Mouse (Mus musculus): ENCODE measurements around the gene Mycbpap. TPM values are rescaled to one million over a fixed set of nuclear protein-coding genes. Genes with fewer than 3 reads are reported as not detected.
A peak's percentile ranks its signal among the peaks of the same experiment; 100 is the strongest.

The Mycbpap gene
- polyA plus RNA-seq (2016; fragmentation: Nextera tagmentation; extraction: Ambion mirVana) = 2.9 and 4.9 TPM in 2 replicates

GRCm38 (mm10) chr11:94521219-94521843 is at the start of gene Mycbpap:
TSS of gene Mycbpap (minus strand) at chr11:94521742.
- Histone ChIP-seq H3K4me1 (peaks cover 10% of the 10 kb centered on the region), H3K9ac (replicated peaks) (peak within 1 kb of the TSS; percentile 68), H3K27ac (replicated peaks) (no peak within 1 kb of the TSS), H3K27me3 (0 out of 2 replicates have a peak, but pooled peaks cover 4% of the 10 kb centered on the region), H3K4me3 (peak within 1 kb of the TSS; percentile 57), H3K4me2 (replicated peaks) (peak within 1 kb of the TSS; percentile 82), H3K9me3 (no peaks in the 10 kb centered on the region), H3K36me3 (no peaks in the 10 kb centered on the region)
- WGBS = 1% methylated on average over 42 of the region's 42 CpGs
- ATAC-seq (ENCODE audit: low FRiP score, low read depth) = peak; percentile 76

GRCm38 (mm10) chr11:94570612-94571011 is 49.1 kb upstream of the Mycbpap start:
- WGBS = 59% methylated on average over 9 of the region's 9 CpGs
- no peak overlapping the region for H3K9ac ChIP-seq (replicated peaks)
- peaks cover 12% of the 10 kb centered on the region for H3K27me3 ChIP-seq
- H3K36me3 ChIP-seq = peaks cover 4% of the 10 kb centered on the region; the same call in 1 of the 2 replicates
- no peak overlapping the region for H3K4me3 ChIP-seq
- no peaks in the 10 kb centered on the region for H3K9me3 ChIP-seq
- H3K27ac ChIP-seq (replicated peaks) = no peak overlapping the region
- no peak overlapping the region for H3K4me2 ChIP-seq (replicated peaks)
- ATAC-seq (ENCODE audit: low FRiP score, low read depth) = no peak
- H3K4me1 ChIP-seq = 0 out of 2 replicates have a peak, but pooled peaks cover 6% of the 10 kb centered on the region

GRCm38 (mm10) chr11:94567326-94567725 is 45.8 kb upstream of the Mycbpap start:
- Histone ChIP-seq H3K27ac (replicated peaks) (no peak overlapping the region), H3K4me1 (peaks cover 21% of the 10 kb centered on the region), H3K27me3 (peaks cover 37% of the 10 kb centered on the region), H3K36me3 (peaks cover 4% of the 10 kb centered on the region; the same call in 1 of the 2 replicates), H3K4me2 (replicated peaks) (no peak overlapping the region), H3K9me3 (no peaks in the 10 kb centered on the region), H3K4me3 (no peak overlapping the region), H3K9ac (replicated peaks) (no peak overlapping the region)
- WGBS = 89% methylated on average over 7 of the region's 7 CpGs
- no peak for ATAC-seq (ENCODE audit: low FRiP score, low read depth)

GRCm38 (mm10) chr11:94566534-94566933 is 45.0 kb upstream of the Mycbpap start:
- H3K27ac ChIP-seq (replicated peaks) = no peak overlapping the region
- H3K27me3 ChIP-seq = peaks cover 37% of the 10 kb centered on the region
- peaks cover 21% of the 10 kb centered on the region for H3K4me1 ChIP-seq
- no peak overlapping the region for H3K9ac ChIP-seq (replicated peaks)
- no peak for ATAC-seq (ENCODE audit: low FRiP score, low read depth)
- H3K36me3 ChIP-seq = no peaks in the 10 kb centered on the region
- no peaks in the 10 kb centered on the region for H3K9me3 ChIP-seq
- no peak overlapping the region for H3K4me3 ChIP-seq
- H3K4me2 ChIP-seq (replicated peaks) = no peak overlapping the region
- WGBS = 80% methylated on average over 6 of the region's 6 CpGs

DNA sequence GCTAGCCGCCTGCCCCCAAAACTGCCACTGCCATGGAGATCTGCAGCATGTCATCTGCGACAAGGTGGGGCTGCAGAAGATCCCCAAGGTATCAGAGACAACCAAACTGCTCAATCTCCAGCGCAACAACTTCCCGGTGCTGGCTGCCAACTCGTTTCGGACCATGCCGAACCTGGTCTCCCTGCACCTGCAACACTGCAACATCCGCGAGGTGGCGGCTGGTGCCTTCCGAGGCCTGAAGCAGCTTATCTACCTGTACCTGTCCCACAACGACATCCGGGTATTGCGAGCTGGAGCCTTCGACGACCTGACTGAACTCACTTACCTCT is 43.6 kb upstream of the Mycbpap start:
- peaks cover 15% of the 10 kb centered on the region for H3K4me1 ChIP-seq
- no peak overlapping the region for H3K27ac ChIP-seq (replicated peaks)
- peak overlapping the region; percentile 24 for H3K4me3 ChIP-seq
- no peak for ATAC-seq (ENCODE audit: low FRiP score, low read depth)
- H3K27me3 ChIP-seq = peaks cover 37% of the 10 kb centered on the region
- no peak overlapping the region for H3K9ac ChIP-seq (replicated peaks)
- 12% methylated on average over 16 of the region's 16 CpGs for WGBS
- no peaks in the 10 kb centered on the region for H3K36me3 ChIP-seq
- H3K9me3 ChIP-seq = no peaks in the 10 kb centered on the region
- peak overlapping the region; percentile 44 for H3K4me2 ChIP-seq (replicated peaks)

DNA sequence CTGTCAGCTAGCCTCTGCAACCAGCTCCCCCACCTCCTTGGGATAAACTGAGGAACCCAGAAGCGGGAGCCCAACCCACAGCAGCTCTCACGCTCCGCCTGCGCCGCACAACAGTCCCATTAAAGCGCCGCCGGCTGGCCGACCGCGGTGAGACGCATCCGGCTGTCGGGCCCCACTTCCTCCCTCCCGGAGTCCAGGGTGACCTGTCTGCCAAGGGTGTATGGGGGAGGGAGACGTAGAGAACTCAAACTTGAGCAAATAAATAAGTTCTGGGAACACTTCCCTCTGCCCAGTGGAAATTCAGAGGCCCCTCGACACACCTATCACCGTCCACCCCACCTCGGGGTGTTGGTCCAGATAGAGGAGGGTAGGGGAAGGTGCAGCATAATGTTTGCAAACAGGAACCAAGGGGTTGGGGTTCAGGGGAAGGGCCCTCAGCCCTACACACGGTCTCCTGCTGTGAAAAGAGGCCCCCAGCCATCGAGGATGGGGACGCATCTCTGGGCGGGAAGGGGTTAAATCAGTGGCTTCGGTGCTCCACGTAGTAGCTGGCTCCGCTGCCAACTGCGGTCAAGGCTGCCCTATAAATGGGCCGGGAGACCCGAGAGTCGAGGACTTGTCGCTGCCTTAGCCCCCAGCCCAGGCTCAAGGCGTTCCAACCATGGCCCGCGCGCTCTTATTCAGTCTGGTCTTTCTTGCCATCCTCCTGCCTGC is 43.1 kb upstream of the Mycbpap start, which contains the start of gene Chad:
Gene Chad, plus strand, starts transcription at position 611 of the 714 bp plus-strand sequence.
- Histone ChIP-seq H3K9me3 (no peaks in the 10 kb centered on the region), H3K27me3 (peaks cover 37% of the 10 kb centered on the region), H3K9ac (replicated peaks) (peak within 1 kb of the TSS; percentile 20; the same call in 1 of the 2 replicates), H3K4me1 (peaks cover 15% of the 10 kb centered on the region), H3K36me3 (no peaks in the 10 kb centered on the region), H3K27ac (replicated peaks) (no peak within 1 kb of the TSS), H3K4me3 (peak within 1 kb of the TSS; percentile 24), H3K4me2 (replicated peaks) (peak within 1 kb of the TSS; percentile 44)
- 1% methylated on average over 35 of the region's 35 CpGs for WGBS
- no peak for ATAC-seq (ENCODE audit: low FRiP score, low read depth)

DNA sequence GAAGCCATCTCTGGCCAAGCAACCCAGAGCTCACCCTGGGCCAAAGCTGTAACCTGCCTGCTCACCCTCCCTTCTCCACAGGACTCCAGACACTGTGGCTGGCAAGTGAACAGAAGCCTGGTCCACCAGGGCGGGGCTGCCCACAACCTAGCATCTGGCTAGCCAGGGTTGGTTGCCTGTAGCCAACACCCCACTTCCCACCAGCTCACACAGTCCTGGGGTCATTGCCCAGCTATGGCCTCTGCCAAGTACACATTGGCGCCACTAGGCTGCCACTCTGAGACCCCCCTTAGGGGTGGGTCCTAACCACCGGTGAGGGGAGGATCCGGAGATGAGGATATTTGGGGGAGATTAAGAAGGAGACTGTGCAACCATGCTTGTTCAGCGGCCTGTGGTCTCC is 42.3 kb upstream of the Mycbpap start:
- peaks cover 15% of the 10 kb centered on the region for H3K4me1 ChIP-seq
- no peak overlapping the region for H3K4me3 ChIP-seq
- H3K36me3 ChIP-seq = no peaks in the 10 kb centered on the region
- H3K9ac ChIP-seq (replicated peaks) = 0 out of 2 replicates have a peak overlapping the region, but pooled peaks have one; percentile 20
- H3K27ac ChIP-seq (replicated peaks) = no peak overlapping the region
- H3K9me3 ChIP-seq = no peaks in the 10 kb centered on the region
- 52% methylated on average over 5 of the region's 5 CpGs for WGBS
- peaks cover 37% of the 10 kb centered on the region for H3K27me3 ChIP-seq
- no peak overlapping the region for H3K4me2 ChIP-seq (replicated peaks)
- no peak for ATAC-seq (ENCODE audit: low FRiP score, low read depth)

DNA sequence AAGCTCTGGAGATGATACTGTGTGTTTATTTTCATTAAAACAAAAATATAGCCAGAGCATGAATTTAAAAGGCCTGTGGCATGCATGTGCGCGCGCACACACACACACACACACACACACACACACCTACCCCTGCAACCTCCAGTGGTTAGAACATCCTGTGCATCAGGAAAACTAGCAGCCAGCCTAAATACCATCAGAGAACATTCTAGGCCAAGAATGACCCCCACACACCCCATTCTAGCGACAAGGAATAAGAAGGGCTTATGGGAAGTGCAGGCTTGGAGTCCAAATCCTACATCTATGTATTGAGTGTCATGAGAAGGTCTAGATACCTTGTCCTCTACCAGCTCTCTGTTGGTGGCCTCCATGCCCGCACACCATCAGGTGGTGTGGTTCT is 41.8 kb upstream of the Mycbpap start:
- H3K9ac ChIP-seq (replicated peaks) = no peak overlapping the region
- ATAC-seq (ENCODE audit: low FRiP score, low read depth) = no peak
- no peaks in the 10 kb centered on the region for H3K9me3 ChIP-seq
- H3K4me2 ChIP-seq (replicated peaks) = no peak overlapping the region
- peaks cover 15% of the 10 kb centered on the region for H3K4me1 ChIP-seq
- H3K4me3 ChIP-seq = no peak overlapping the region
- 89% methylated on average over 5 of the region's 5 CpGs for whole genome bisulfite sequencing
- peaks cover 37% of the 10 kb centered on the region for H3K27me3 ChIP-seq
- no peaks in the 10 kb centered on the region for H3K36me3 ChIP-seq
- H3K27ac ChIP-seq (replicated peaks) = no peak overlapping the region

DNA sequence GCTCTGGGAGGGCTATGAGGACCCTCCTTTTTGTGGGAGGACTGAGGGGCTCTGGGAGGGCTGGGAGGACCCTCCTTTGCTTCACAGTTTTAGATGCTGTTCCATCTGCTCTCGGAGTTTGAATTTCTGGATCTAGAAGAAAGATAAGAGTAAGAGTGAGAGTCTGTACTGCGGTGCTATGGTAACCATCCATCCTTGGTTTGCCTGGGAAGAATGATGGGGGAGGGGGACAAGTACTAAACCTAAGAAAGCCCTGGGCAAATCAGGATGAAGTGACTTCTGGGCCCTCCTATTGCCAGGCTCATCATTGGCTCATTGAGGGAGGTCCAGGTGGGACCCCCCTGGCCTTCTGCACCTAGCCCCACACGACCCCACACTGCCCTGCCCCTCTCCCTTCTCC is 36.7 kb upstream of the Mycbpap start:
- Histone ChIP-seq H3K9me3 (no peaks in the 10 kb centered on the region), H3K9ac (replicated peaks) (no peak overlapping the region), H3K36me3 (no peaks in the 10 kb centered on the region), H3K27me3 (0 out of 2 replicates have a peak, but pooled peaks cover under 1% of the 10 kb centered on the region), H3K27ac (replicated peaks) (no peak overlapping the region), H3K4me1 (no peaks in the 10 kb centered on the region), H3K4me3 (no peak overlapping the region), H3K4me2 (replicated peaks) (no peak overlapping the region)
- WGBS = 81% methylated on average over 3 of the region's 3 CpGs
- no peak for ATAC-seq (ENCODE audit: low FRiP score, low read depth)

- no peaks in the 10 kb centered on the region for H3K27me3 ChIP-seq
- no peak overlapping the region for H3K9ac ChIP-seq (replicated peaks)
- peaks cover 3% of the 10 kb centered on the region; the same call in 1 of the 2 replicates for H3K9me3 ChIP-seq
- no peak for ATAC-seq (ENCODE audit: low FRiP score, low read depth)
- no peaks in the 10 kb centered on the region for H3K36me3 ChIP-seq
- 92% methylated on average over 5 of the region's 5 CpGs for WGBS
- H3K4me1 ChIP-seq = peaks cover 15% of the 10 kb centered on the region
- H3K27ac ChIP-seq (replicated peaks) = no peak overlapping the region
- H3K4me3 ChIP-seq = no peak overlapping the region
- H3K4me2 ChIP-seq (replicated peaks) = no peak overlapping the region
Observed at GRCm38 (mm10) chr11:94550442-94550744, 28.9 kb upstream of the Mycbpap start.

DNA sequence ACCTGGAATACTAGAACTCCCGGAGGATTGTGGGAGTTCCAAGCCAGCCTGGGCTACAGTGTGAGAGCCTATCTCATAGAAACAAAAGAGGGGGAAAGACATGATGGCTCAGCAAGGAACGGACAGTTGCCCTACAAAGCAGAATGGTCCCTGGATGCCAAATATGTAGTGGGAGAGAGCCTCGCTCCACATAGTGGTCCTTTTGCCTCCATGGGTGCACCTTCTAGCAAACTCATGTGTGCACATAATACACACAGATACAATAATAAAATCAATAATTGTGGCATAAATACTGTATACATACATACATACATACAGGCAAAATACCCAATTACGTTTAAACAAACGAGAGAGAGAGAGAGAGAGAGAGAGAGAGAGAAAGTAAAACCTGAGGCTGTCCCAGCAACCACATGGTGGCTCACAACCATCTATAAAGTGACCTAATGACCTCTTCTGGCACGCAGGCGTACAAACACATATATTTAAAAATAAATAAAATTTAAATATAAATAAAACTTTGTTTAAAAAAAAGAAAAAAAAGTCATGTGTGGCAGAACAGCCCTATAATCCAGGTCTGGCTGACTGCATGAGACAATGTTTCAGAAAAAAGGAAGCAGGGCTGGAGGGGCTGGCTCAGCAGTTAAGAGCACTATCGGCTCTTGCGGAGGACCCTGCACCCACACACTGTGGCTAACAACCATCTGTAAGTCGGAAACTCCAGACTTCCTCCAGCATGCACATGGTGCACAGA is 28.3 kb upstream of the Mycbpap start:
- no peak overlapping the region for H3K4me3 ChIP-seq
- no peak overlapping the region for H3K4me2 ChIP-seq (replicated peaks)
- H3K9ac ChIP-seq (replicated peaks) = no peak overlapping the region
- H3K36me3 ChIP-seq = no peaks in the 10 kb centered on the region
- peaks cover 15% of the 10 kb centered on the region for H3K4me1 ChIP-seq
- H3K27me3 ChIP-seq = no peaks in the 10 kb centered on the region
- ATAC-seq (ENCODE audit: low FRiP score, low read depth) = no peak
- H3K9me3 ChIP-seq = peaks cover 3% of the 10 kb centered on the region; the same call in 1 of the 2 replicates
- no peak overlapping the region for H3K27ac ChIP-seq (replicated peaks)
- 79% methylated on average over 10 of the region's 10 CpGs for WGBS

Data from midbrain, embryonic 12.5 days (tissue).